Mouse (Mus musculus) brown adipose tissue, adult 24 weeks (tissue): ENCODE measurements around the gene Pamr1. TPM values are rescaled to one million over a fixed set of nuclear protein-coding genes. Genes with fewer than 3 reads are reported as not detected.

Source experiments
- H3K27ac ChIP-seq: fragments of 200-500 bp; replicated peaks from 2 replicates; pipeline ENCODE4 v1.5.1; 2012; ENCODE audit warnings: low read depth, mild to moderate bottlenecking, low read length
- H3K4me1 ChIP-seq: fragments of 200-500 bp; 2 replicates; pipeline ENCODE4 v1.6.1; 2012; ENCODE audit warnings: low read length, mixed read lengths; ENCODE audit not compliant: control insufficient read depth, insufficient read depth, insufficient read length
- H3K4me3 ChIP-seq: fragments of 200-500 bp; 2 replicates; pipeline ENCODE4 v1.5.1; 2012; ENCODE audit warnings: low read depth, mild to moderate bottlenecking, low read length, moderate library complexity; ENCODE audit not compliant: insufficient read depth
- polyA plus RNA-seq: library from polyadenylated mRNA; stranded (reverse); fragments of >200 nt; gene quantifications from 2 replicates; pipeline ENCODE4 v1.2.4, GENCODE M21; 2012; ENCODE audit not compliant: missing spikeins, insufficient read depth, insufficient read length

Gene Pamr1
- polyA plus RNA-seq, 1 experiment = 3.3 TPM

DNA sequence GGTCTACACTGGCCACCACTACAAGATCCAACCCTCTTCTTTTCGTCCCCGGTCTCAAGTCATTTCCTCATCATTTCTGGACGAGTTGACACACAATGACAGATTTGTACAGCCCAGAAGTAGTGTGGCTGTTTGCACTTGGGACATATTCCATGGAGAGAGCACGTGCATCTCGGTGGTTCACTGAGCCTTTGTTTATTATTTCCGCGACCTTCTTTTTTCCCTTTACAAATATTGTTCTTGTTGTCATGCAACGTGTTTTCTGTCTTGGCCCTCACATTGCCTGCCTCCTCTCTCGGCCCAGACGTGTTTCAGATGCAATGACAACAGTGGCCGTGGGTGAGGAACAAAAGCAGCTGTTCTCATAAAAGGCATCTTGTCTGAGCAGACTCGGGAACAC is 9.2 kb downstream of the Pamr1 start:
- H3K4me1 ChIP-seq = no peaks in the 10 kb centered on the region
- H3K27ac ChIP-seq = no peak overlapping the region
- no peak overlapping the region for H3K4me3 ChIP-seq

DNA sequence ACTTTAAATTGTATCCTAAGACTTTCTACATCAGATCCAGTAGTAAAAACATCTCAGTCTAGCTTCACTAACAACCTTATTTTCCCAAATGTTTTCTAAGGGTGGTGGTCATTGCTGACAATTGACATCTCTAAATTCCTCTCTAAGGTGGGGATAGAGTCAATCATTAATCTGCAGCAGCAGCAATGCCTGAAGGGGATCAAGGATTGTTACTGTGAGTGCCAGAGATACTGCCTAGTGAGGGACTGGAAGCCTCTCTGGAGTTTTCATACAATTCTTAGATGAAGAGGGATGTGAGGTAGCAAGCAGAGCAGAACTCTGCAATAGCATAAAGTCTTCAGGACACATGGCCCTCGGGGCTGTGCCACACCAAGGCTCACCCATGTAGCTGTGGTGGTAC is 14.0 kb downstream of the Pamr1 start:
- no peak overlapping the region for H3K27ac ChIP-seq
- H3K4me3 ChIP-seq = no peak overlapping the region

DNA sequence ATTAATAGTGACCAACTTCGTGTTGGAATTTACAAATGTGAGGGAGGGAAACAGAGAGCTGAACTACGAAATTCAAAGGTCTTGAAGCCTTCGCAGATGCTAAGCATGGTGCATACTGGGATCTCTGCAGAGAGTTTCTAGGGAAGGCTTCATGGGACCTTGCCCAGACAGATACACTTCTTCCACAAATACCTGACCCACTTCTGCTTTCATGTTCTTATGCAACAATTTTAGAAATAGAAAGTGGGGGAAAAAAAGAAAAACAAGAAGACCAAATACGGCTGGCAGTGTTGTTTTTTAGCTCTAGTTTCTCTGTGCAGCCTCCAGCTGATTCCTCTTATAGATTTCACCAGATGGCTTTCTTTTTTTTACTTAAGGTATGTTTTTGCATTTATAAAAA is 29.4 kb downstream of the Pamr1 start:
- H3K4me1 ChIP-seq = no peaks in the 10 kb centered on the region
- H3K4me3 ChIP-seq = no peak overlapping the region
- no peak overlapping the region for H3K27ac ChIP-seq

More for the DNA sequence above, 14.0 kb downstream of the Pamr1 start:
- H3K4me1 ChIP-seq = no peaks in the 10 kb centered on the region

DNA sequence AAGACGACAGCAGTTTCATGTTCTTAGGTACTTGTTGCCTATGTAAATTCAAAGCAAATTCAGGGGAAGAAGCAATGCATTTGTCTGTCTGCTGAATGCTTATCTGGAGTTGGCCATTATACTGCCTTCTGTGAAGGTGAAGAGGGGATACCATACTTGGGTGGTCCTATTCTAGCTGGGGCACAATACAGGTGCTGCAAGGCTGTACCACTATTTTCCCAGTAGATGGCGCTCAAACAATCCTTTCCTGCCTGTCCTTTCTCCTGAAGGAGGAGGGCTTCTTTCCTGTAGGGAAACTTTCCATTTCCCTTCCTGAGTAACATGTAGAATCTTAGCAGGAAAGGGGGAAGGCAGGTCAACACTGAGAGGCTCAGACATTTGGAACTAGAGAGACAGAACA is 40.2 kb downstream of the Pamr1 start:
- H3K27ac ChIP-seq = no peak overlapping the region
- no peak overlapping the region for H3K4me3 ChIP-seq
- no peaks in the 10 kb centered on the region for H3K4me1 ChIP-seq

DNA sequence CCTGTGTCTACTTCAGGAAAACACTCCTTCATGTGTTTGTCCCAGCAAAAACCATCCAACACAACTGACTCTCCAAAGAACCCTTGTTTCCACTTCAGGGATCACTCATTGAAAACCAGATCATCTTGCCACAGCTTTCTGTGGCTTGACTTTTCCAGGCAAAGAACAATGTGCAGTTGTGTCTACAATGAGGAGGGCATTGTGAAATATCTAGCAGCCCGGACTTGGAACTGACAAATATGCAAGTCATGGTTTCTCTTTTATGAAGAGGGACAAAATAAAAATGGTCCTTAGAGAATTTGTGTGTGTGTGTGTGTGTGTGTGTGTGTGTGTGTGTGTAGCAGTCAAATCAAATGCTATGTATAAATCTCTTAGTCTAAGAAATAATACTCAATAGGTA is 44.7 kb downstream of the Pamr1 start:
- Histone ChIP-seq H3K4me3 (no peak overlapping the region), H3K27ac (no peak overlapping the region), H3K4me1 (no peaks in the 10 kb centered on the region)

DNA sequence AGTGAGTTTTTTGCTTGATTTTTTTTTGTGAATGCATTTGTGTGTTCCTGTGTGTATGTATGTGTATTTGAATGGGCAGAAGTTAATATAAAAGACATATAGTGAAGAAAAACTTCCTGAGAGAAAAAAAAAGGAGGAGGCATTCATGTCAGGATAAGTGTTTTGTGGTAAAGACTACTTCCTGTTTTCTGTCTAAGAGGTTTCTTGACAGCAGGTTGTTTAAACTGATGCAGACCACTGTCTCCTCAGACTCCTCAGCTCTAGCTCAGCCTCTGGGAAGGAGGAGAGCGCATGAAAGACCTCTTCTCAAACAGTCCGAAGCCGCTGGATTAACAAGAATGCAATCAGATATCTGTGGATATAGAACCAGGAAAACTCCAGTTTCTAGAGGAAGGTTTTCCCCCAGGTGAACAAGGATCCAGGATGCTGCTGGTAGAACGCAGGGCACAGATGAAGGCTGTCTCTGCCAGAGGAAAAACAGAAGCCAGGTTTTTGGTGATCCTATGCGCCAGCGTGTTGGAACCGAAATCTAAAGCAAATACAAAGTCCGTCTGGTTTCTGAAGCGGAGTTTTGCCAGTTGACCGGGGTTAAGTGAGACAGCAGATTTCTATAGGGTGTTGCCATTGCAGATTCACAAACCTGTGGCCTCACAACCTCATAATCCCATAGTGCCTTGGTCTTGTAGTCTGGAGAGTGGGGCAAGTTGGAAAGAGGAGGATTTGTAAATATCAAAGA is 45.8 kb downstream of the Pamr1 start:
- Histone ChIP-seq H3K4me3 (no peak overlapping the region), H3K4me1 (no peaks in the 10 kb centered on the region), H3K27ac (no peak overlapping the region)

DNA sequence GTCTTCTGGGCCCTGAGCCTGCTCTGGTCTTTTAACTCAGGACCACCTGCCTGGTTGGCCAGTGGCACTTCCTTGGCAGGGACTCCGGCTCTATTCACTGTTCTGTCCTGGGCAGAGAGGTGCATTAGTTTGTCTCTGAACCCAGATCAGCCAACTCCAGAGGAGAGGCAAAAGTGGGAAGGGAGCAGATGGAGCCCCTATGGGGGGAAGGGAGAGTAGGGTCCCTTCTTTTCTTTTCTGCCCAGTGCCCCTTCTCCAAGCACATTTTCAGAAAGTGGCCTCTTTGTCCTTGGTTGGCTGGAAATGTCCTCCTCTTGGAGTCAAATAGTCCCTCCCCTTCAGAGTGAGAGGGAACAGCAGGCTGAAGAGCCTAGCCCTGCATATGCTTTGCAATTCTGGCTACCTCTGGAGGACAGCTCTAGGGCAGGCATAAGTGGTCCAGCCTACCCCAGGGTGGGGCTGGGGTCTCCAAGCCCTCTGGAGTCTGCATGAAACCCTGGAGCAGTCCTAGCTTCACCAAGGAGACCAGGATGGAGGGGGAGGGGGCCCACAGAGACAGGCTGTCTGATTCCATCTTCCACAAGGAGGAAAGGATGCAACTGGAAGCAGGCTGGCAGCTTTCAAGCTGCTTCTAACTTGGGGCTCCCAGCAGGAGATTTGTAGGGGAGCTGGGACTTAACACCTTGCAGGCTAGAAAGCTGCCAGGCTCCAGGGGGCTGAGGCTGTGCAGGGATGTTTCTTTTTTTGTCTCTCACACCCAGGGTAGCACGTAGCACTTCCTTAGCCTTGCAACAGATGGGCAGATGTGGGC is 49.3 kb downstream of the Pamr1 start:
- Histone ChIP-seq H3K4me3 (no peak overlapping the region), H3K27ac (no peak overlapping the region), H3K4me1 (no peaks in the 10 kb centered on the region)

DNA sequence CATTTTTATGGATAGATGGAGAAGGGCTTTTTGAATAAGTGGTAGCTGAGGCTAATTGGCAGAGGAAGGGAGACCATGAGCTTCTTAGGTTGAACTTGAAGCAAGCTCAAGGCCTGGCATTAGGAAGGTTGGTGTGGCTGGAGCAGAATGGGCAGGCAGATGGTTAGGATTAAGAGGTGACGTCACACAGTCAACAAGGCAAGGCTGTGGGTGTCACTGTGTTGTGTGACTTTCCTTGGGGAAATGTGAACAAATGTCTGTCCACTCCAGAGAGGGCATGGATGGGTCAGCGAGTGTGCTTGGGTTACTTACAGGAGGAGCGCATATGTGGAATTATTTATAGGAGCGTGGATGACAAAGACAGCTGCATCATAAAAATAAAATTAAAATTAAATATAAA is 50.7 kb downstream of the Pamr1 start:
- no peaks in the 10 kb centered on the region for H3K4me1 ChIP-seq
- H3K4me3 ChIP-seq = no peak overlapping the region
- no peak overlapping the region for H3K27ac ChIP-seq

DNA sequence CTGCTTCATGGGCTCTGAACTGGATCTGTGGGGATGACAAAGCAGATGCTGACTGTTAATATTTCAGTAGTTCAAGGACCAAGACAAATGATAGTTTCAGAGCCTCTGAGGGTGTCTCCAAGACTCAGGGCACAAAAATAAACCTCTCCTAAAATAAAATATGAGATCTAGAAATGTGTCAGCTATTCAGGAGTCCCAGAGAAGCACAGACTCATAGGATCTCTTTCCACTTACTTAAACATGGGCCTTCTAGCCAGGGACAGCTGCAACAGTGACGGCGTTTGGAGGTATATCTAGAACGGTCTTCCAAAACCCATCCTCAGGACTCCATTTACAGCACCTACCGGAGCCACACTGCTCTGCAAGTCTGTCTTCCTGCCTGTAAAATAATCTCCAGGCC is 60.7 kb downstream of the Pamr1 start:
- H3K4me1 ChIP-seq = no peaks in the 10 kb centered on the region
- no peak overlapping the region for H3K4me3 ChIP-seq
- no peak overlapping the region for H3K27ac ChIP-seq

DNA sequence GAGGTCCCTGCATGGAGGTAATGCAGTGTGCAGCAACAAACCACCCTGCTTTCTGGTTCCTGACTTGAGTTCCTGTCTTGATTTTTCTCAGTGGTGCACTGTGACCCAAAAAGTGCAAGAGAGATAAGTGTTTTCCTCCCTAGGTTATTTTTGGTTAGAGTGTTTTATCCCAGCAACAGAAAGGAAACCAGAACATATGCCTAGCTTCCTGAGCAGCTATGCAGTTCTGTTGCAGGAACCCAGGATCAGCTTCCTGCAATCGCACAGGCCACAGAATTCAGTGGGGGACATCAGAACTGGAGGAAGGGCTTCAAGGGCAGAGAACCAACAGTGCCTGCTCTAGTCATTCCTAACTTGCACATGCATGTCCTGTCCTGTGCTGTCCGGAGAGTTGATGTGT is 66.8 kb downstream of the Pamr1 start:
- no peak overlapping the region for H3K27ac ChIP-seq
- no peak overlapping the region for H3K4me3 ChIP-seq
- no peaks in the 10 kb centered on the region for H3K4me1 ChIP-seq

DNA sequence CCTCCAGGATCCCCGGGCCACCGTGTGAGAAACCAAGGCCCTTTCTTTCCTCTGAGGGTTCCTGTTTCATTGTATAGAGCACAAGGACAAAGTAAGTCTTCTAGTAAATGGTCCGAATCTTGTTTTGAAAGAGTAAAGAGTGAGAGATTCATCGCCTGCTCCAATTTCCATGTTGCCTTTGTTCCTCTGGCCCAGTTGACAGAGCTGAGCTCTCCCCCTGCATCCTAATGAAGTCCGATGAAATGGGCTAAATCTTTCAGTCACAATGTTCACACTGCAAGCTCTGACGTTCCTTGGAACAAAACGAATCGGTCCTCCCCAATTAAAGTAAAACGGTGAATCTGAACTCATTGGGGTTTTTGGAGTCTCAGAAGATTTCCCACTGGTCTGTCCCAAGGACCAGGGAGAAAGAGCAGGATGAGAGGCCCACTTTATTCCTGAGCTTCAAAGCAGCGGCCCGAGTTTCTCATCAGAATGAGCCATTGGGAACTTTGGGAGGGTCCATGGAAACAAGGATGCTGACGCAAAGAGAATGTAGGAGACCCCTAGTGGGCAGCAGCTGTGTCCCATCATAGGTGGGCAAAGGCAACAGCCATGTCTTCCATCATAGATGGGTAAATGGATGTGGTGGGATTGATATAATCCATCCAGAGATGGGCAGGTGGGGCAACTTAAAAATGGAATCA is 71.1 kb downstream of the Pamr1 start:
- Histone ChIP-seq H3K27ac (no peak overlapping the region), H3K4me3 (no peak overlapping the region), H3K4me1 (no peaks in the 10 kb centered on the region)

DNA sequence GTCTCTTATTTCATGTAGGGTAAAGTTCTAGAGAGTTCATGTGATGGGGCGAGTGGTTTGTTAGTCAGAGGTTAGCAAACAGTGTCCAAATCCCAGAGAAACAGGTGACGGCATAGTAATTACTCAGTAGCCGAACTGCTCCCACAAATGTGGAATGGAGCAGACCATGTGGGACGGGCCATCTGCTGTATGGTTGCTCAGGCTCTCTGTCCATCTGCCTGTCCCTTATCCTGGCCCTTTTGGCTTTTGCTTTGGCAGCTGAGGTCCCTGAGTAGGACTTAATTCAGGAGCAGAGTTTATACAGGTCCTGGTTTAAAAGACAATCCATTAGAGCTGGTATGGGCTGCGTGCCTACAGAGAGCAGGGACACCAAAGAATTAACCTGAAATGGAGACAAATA is 72.4 kb downstream of the Pamr1 start:
- Histone ChIP-seq H3K4me1 (no peaks in the 10 kb centered on the region), H3K4me3 (no peak overlapping the region), H3K27ac (no peak overlapping the region)

DNA sequence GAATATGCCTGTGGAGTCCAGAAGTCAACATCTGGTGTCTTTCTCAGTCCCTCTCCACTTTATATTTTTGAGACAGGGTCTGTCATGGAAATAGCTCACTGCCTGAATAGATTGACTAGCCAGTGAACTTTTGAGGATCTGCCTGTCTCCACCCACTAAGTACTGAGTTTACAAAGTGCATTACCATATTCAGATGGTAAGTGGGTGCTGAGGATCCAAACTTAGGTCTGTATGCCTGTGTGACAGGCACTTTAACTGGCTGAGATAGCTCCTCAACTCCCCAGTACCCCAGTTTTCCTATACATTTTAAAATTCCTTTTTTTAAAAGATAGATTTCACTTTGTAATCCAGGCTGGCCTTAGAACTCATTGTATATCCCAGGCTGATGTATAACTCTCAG is 73.1 kb downstream of the Pamr1 start:
- H3K4me3 ChIP-seq = no peak overlapping the region
- H3K4me1 ChIP-seq = no peaks in the 10 kb centered on the region
- no peak overlapping the region for H3K27ac ChIP-seq

DNA sequence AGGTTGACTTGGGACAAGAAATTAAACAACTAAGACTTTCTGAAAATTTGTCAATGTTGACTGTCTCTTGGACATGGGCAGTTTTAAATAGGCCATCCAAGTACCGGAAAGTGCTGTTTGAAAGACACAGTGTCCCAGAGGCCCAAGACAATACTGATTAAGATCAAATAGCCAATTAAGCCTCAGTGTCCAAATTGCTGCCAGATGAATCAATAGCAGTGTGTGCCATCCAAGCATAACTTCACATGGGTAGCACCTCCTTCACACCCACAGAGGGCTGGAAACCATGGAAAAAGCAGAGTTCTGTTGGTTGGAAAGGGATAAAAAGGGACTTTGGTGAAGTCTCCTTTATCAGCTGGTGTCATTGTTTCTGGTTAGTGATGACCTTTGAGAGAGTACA is 74.7 kb downstream of the Pamr1 start:
- Histone ChIP-seq H3K4me1 (no peaks in the 10 kb centered on the region), H3K4me3 (no peak overlapping the region), H3K27ac (no peak overlapping the region)

DNA sequence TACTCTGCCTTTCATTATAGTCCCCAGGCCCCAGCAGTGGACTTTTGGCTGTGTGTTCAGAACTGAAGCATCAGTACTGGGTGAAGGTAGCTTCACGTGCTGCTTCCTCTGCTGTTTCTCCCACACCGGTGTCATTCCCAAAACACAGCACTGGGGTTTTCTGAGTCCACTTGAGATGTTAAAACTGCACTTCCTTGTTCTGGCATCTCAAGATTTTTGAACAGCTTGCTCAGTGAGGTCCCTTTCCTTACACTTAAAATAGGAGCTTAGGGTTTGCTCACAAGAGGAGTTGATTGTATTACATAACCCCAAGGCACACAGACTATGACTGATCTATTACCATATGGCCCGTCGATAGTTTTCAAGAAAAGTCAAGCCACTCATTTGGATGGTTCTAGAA is 82.5 kb downstream of the Pamr1 start:
- Histone ChIP-seq H3K27ac (no peak overlapping the region), H3K4me3 (no peak overlapping the region), H3K4me1 (no peaks in the 10 kb centered on the region)
